In the genomic region with DNA sequence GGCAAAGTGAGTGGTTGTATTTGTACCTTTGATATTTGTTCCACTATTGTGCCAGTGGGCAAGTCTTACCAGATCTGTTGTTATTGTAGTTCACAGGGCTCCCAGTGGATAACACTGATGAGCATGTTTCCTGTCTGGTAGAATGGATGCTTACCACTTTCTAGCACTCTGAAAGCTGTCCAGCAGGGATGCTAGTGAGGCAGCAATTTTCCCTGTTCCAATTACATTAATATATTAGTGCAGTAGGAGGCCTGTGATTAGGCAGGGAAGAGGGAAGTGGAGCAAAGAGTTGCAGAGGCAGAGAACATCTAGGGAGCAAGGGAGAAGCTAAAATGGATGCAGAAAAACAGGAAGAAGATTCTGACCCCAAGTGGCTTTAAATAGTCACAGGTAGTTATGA, we compare ENCODE assay signal across 7 mouse cellular contexts.
DNase-seq lines count a peak whose midpoint lies in the region; ATAC-seq and TF ChIP-seq lines count a peak whose summit lies in the region.
"Not testable (repeated sequence)": the region's sequence is repeated elsewhere in the genome, so short reads cannot be mapped to it uniquely, and the experiment has no call there.

No protein-coding gene starts in this region.

- ATAC-seq in hindbrain, postnatal 0 days; midbrain, postnatal 0 days (ENCODE audit: low FRiP score): not testable (repeated sequence)

- H3K36me3 ChIP-seq in hindbrain, postnatal 0 days (ENCODE audit: insufficient read depth, low read length); kidney, adult 2 months (ENCODE audit: control insufficient read depth, insufficient read depth, low read length); midbrain, postnatal 0 days (ENCODE audit: insufficient read depth, low read length): not testable (repeated sequence)

- H3K9ac ChIP-seq in hindbrain, postnatal 0 days (replicated peaks; ENCODE audit: low read length); midbrain, postnatal 0 days (replicated peaks; ENCODE audit: low read length, poor library complexity, severe bottlenecking): not testable (repeated sequence)

- not testable (repeated sequence) for H3K4me2 ChIP-seq in hindbrain, postnatal 0 days (ENCODE audit: low read depth, low read length); midbrain, postnatal 0 days (ENCODE audit: low read depth, low read length, poor library complexity, severe bottlenecking)

- H3K4me3 ChIP-seq in hindbrain, postnatal 0 days (ENCODE audit: low read length); kidney, adult 2 months (ENCODE audit: insufficient read depth, low read depth, low read length); layer of hippocampus, adult 2 months; midbrain, postnatal 0 days (ENCODE audit: low read depth, low read length): not testable (repeated sequence)

- not testable (repeated sequence) for H3K9me3 ChIP-seq in hindbrain, postnatal 0 days (ENCODE audit: low read length); midbrain, postnatal 0 days (ENCODE audit: low read length)

- peak; percentile 24 to 25 for DNase-seq in cerebellum, postnatal 10 days
- not testable (repeated sequence) for DNase-seq in hindbrain, postnatal 0 days (ENCODE audit: low spot score); layer of hippocampus, adult 2 months (ENCODE audit: low spot score in 2 of 2)
- DNase-seq in kidney, adult 2 months: peak; percentile 53
- DNase-seq in kidney, adult 9 months: peak; percentile 62
- peak; percentile 35 to 76 for DNase-seq in kidney, postnatal 36 days
- peak; percentile 2 for DNase-seq in midbrain, postnatal 0 days (ENCODE audit: low spot score)

- not testable (repeated sequence) for H3K27me3 ChIP-seq in hindbrain, postnatal 0 days (ENCODE audit: insufficient read depth, low read length); kidney, adult 2 months (replicated peaks; ENCODE audit: control insufficient read depth, insufficient read depth, low read length); midbrain, postnatal 0 days (ENCODE audit: insufficient read depth, low read length)

- peak; percentile 36; the same call in 1 of the 2 replicates for TF ChIP-seq CTCF in hindbrain, postnatal 0 days (IDR thresholded peaks at IDR 0.05; ENCODE audit: low read depth)
- not testable (repeated sequence) for TF ChIP-seq CTCF in kidney, adult 2 months (conservative IDR thresholded peaks at IDR 0.05; ENCODE audit: insufficient read depth, insufficient read length, low read depth, low read length); midbrain, postnatal 0 days (IDR thresholded peaks at IDR 0.05)
- TF ChIP-seq CTCF in layer of hippocampus, adult 2 months (conservative IDR thresholded peaks at IDR 0.05): peak; percentile 33

- H3K27ac ChIP-seq in hindbrain, postnatal 0 days; kidney, adult 2 months (ENCODE audit: insufficient read depth, low read depth, low read length); layer of hippocampus, adult 2 months; midbrain, postnatal 0 days (ENCODE audit: low read depth, low read length): not testable (repeated sequence)

- not testable (repeated sequence) for H3K4me1 ChIP-seq in hindbrain, postnatal 0 days (ENCODE audit: insufficient read depth, low read length); kidney, adult 2 months (ENCODE audit: control insufficient read depth, insufficient read depth, low read length); midbrain, postnatal 0 days (ENCODE audit: insufficient read depth, low read length)

- not testable (repeated sequence) for TF ChIP-seq POLR2A in kidney, adult 2 months (IDR thresholded peaks at IDR 0.05; ENCODE audit: low read depth, low read length)
